Mouse (Mus musculus) spleen, adult 2 months (tissue): Measurements from ENCODE around the gene 1700025C18Rik.

Experiments
- CTCF ChIP-seq: fragments of 200-500 bp; IDR thresholded peaks from 2 replicates; pipeline ENCODE4 v1.5.1; 2011; ENCODE audit warnings: mild to moderate bottlenecking, inconsistent platforms; ENCODE audit not compliant: insufficient read depth, insufficient read length, insufficient replicate concordance; ENCODE audit errors: extremely low read depth
- POLR2A ChIP-seq: fragments of 200-500 bp; IDR thresholded peaks from 2 replicates; pipeline ENCODE4 v1.6.1; 2011; ENCODE audit warnings: low read depth, low read length, inconsistent platforms

DNA sequence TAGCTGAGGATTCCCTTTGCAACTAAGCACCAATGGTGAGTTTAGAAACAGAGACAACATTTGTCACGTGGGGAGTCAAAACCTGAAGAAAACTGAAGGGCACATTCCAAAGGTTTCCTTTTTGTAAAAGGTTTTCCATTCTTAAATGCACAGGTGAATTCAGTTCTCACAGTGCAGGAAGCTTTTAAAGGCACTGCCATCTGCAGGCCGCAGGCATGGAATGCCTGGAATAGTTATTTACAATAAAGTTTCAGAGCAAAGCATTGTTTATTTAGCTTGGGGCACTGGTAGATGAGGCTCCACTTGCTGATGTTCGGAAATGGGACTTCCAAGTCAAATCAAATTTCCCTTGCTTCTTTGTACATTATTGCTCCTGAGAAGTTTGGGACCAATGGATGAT lies 58.0 kb downstream of the 1700025C18Rik start:
- no peak for TF ChIP-seq CTCF
- no peak for TF ChIP-seq POLR2A
